Mouse (Mus musculus): ENCODE measurements at regions not wholly inside any gene's neighbourhood (a gene's known extent, or its start where the extent isn't known, plus 50 kb on each side); places are given as distances from the start of the nearest gene placed in this dataset.

- TF ChIP-seq CTCF (IDR thresholded peaks at IDR 0.05; ENCODE audit: low read depth): no peak
- TF ChIP-seq EP300 (IDR thresholded peaks at IDR 0.05; ENCODE audit: low read depth): no peak
Measured at GRCm38 (mm10) chr17:7633382-7634290, 193.5 kb downstream of the Fndc1 start.

Data from liver, postnatal 0 days (tissue).